Mouse (Mus musculus): Measurements from ENCODE around the gene Ezh1. TPM values are rescaled to one million over a fixed set of nuclear protein-coding genes. Genes with fewer than 3 reads are reported as not detected.
"Not testable (repeated sequence)": the region's sequence is repeated elsewhere in the genome, so short reads cannot be mapped to it uniquely, and the experiment has no call there.

The Ezh1 gene
- polyA plus RNA-seq, 1 experiment from 2014 or later: 12.7 TPM

DNA sequence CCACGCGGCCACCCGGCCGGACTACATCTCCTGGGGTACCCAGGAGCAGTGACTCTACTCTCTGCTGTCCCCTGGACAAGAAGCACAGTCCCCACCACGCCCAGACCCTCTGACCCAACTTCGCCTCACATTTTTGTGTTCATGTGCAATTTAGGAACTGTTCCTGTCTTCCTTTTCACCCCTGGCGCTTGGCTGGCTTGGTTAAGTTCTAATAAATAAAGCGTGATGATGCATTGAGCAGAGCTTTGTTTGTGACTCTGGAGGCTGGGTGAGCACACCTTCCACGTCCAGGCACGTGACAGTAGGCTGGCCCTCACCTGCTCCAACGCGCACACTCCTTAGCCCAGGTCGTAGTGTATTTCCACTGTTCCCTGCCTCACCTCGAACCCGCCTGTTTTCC is 64.7 kb downstream of the Ezh1 start:
- WGBS: 83% methylated on average over 15 of the region's 15 CpGs
- no peak overlapping the region for H3K4me2 ChIP-seq (ENCODE audit: low read depth, severe bottlenecking)
- ATAC-seq (ENCODE audit: insufficient number of reproducible peaks, low FRiP score, low TSS enrichment, low read depth) (no peak), DNase-seq (ENCODE audit: low spot score) (no peak)
- H3K9me3 ChIP-seq (ENCODE audit: control insufficient read depth, low read length): no peaks in the 10 kb centered on the region
- peaks cover 16% of the 10 kb centered on the region for H3K4me1 ChIP-seq (ENCODE audit: control insufficient read depth, insufficient read depth, low read length)
- H3K36me3 ChIP-seq (ENCODE audit: control insufficient read depth, insufficient read depth, low read length): no peaks in the 10 kb centered on the region
- peaks cover 50% of the 10 kb centered on the region for H3K27me3 ChIP-seq (ENCODE audit: control insufficient read depth, insufficient read depth, low read length)
- H3K27ac ChIP-seq (replicated peaks; ENCODE audit: low read depth, low read length): no peak overlapping the region
- no peak overlapping the region for H3K9ac ChIP-seq (ENCODE audit: low read length)
- H3K4me3 ChIP-seq (ENCODE audit: low read depth, low read length): no peak overlapping the region

DNA sequence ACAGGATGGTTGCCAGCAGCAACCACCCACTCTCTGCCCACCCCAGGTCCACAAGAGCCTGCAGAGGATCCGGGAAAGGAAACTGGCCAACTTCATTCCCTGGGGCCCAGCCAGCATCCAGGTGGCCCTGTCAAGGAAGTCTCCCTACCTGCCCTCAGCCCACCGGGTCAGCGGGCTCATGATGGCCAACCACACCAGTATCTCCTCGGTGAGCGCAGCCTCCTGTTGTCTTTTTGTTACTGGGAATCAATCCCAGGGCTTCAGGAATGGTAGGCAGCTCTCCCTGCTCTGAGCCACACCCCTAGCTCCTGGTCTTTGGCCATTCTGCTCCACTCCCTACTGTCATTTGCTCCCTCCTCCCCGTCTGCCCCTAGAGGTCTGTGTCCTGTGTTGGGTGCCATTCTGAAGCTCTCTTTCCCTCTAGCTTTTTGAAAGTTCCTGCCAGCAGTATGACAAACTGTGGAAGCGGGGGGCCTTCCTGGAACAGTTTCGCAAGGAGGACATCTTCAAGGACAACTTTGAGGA is 65.2 kb downstream of the Ezh1 start:
- H3K27ac ChIP-seq (replicated peaks; ENCODE audit: low read depth, low read length); H3K9ac ChIP-seq (ENCODE audit: low read length); H3K9me3 ChIP-seq (ENCODE audit: control insufficient read depth, low read length); DNase-seq (ENCODE audit: low spot score); ATAC-seq (ENCODE audit: insufficient number of reproducible peaks, low FRiP score, low TSS enrichment, low read depth); H3K36me3 ChIP-seq (ENCODE audit: control insufficient read depth, insufficient read depth, low read length); H3K4me2 ChIP-seq (ENCODE audit: low read depth, severe bottlenecking); H3K4me3 ChIP-seq (ENCODE audit: low read depth, low read length): not testable (repeated sequence)
- Histone ChIP-seq H3K27me3 (ENCODE audit: control insufficient read depth, insufficient read depth, low read length) (peaks cover 45% of the 10 kb centered on the region), H3K4me1 (ENCODE audit: control insufficient read depth, insufficient read depth, low read length) (peaks cover 19% of the 10 kb centered on the region)
- WGBS: 76% methylated on average over 5 of the region's 8 CpGs

DNA sequence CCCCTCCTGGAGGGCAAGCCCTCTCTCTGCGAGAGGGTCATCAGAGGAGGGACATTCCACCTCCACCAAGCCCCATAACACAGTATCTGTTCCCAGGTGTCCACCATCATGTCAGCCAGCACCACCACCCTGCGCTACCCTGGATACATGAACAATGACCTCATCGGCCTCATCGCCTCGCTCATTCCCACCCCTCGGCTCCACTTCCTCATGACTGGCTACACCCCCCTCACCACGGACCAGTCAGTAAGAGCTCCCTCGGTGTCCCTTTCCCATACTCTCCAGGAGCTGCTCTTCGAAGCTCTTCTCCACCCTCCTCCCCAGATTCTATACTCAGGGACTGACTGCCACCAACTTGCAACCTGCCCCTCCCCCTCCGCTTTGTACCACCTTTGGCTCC is 66.1 kb downstream of the Ezh1 start:
- H3K36me3 ChIP-seq (ENCODE audit: control insufficient read depth, insufficient read depth, low read length); H3K4me2 ChIP-seq (ENCODE audit: low read depth, severe bottlenecking); H3K9me3 ChIP-seq (ENCODE audit: control insufficient read depth, low read length); H3K27ac ChIP-seq (replicated peaks; ENCODE audit: low read depth, low read length); H3K4me3 ChIP-seq (ENCODE audit: low read depth, low read length); ATAC-seq (ENCODE audit: insufficient number of reproducible peaks, low FRiP score, low TSS enrichment, low read depth); DNase-seq (ENCODE audit: low spot score); H3K9ac ChIP-seq (ENCODE audit: low read length): not testable (repeated sequence)
- peaks cover 37% of the 10 kb centered on the region for H3K27me3 ChIP-seq (ENCODE audit: control insufficient read depth, insufficient read depth, low read length)
- 74% methylated on average over 8 of the region's 10 CpGs for WGBS
- peaks cover 21% of the 10 kb centered on the region for H3K4me1 ChIP-seq (ENCODE audit: control insufficient read depth, insufficient read depth, low read length)

DNA sequence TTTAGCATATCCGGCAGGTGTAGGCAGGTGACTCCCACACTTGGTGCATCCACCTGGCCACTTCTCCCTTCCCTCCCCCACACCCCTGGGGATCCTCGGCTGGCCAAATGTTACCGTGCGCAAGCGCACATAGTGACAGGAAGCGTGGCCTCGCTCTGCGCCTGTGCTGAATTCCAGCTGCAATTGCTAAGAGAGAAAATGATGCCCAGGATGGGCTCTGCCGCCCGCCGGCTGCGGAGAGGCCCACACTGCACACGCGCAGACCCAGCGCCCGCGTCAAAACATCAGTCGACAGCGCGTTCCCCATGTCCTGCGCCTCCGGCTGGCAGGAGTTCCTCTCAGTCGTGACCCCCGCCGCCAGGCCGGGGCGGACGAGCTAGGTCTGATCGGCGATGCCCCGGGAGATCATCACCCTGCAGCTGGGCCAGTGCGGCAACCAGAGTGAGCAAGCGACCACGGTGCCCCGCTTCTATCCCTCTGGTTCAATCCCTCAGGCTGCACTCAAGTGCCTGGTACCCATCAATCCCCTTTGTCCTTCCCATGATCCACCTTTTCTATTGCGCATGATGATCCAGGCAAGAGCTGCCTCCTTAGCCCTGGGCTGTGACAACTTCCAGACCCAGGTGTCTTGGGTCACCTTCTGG is 70.4 kb downstream of the Ezh1 start, which contains the start of gene Tubg2:
Tubg2 (plus strand) TSS at position 180 of the 644 bp plus-strand sequence.
- Histone ChIP-seq H3K27ac (replicated peaks; ENCODE audit: low read depth, low read length) (no peak within 1 kb of the TSS), H3K36me3 (ENCODE audit: control insufficient read depth, insufficient read depth, low read length) (no peaks in the 10 kb centered on the region), H3K4me3 (ENCODE audit: low read depth, low read length) (peak within 1 kb of the TSS; percentile 41), H3K27me3 (ENCODE audit: control insufficient read depth, insufficient read depth, low read length) (no peaks in the 10 kb centered on the region), H3K9me3 (ENCODE audit: control insufficient read depth, low read length) (no peaks in the 10 kb centered on the region), H3K4me1 (ENCODE audit: control insufficient read depth, insufficient read depth, low read length) (peaks cover 8% of the 10 kb centered on the region; the same call in 1 of the 2 replicates), H3K4me2 (ENCODE audit: low read depth, severe bottlenecking) (peak within 1 kb of the TSS; percentile 80), H3K9ac (ENCODE audit: low read length) (peak within 1 kb of the TSS; percentile 62)
- 1% methylated on average over 36 of the region's 36 CpGs for WGBS
- peak; percentile 73 for DNase-seq (ENCODE audit: low spot score)
- ATAC-seq (ENCODE audit: insufficient number of reproducible peaks, low FRiP score, low TSS enrichment, low read depth): 0 out of 2 replicates have a peak, but pooled peaks have one; percentile 63

DNA sequence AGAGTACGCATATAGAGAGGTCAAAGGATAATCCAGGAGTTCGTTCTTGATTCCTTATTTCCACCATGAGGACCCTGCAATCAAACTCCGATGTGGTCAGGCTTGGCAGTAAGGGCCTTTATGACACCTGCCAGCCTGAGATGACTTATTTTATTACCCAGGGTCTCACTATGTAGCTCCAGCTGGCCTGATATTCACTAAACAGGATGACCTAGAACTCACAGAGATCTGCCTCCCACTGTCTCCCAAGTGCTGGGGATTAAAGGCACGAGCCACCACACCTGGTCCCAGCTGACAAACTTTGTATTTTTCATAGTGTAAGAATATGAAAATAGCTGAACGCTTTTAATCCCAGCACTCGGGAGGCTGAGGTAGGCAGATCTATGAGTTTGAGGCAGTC is 71.1 kb downstream of the Ezh1 start:
- H3K4me3 ChIP-seq (ENCODE audit: low read depth, low read length): no peak overlapping the region
- DNase-seq (ENCODE audit: low spot score) (no peak), ATAC-seq (ENCODE audit: insufficient number of reproducible peaks, low FRiP score, low TSS enrichment, low read depth) (no peak)
- H3K9me3 ChIP-seq (ENCODE audit: control insufficient read depth, low read length): no peaks in the 10 kb centered on the region
- H3K9ac ChIP-seq (ENCODE audit: low read length): no peak overlapping the region
- H3K4me2 ChIP-seq (ENCODE audit: low read depth, severe bottlenecking): no peak overlapping the region; the same call in 1 of the 2 replicates
- H3K27me3 ChIP-seq (ENCODE audit: control insufficient read depth, insufficient read depth, low read length): no peaks in the 10 kb centered on the region
- H3K27ac ChIP-seq (replicated peaks; ENCODE audit: low read depth, low read length): no peak overlapping the region
- H3K36me3 ChIP-seq (ENCODE audit: control insufficient read depth, insufficient read depth, low read length): no peaks in the 10 kb centered on the region
- 65% methylated on average over 6 of the region's 6 CpGs for WGBS
- peaks cover 8% of the 10 kb centered on the region; the same call in 1 of the 2 replicates for H3K4me1 ChIP-seq (ENCODE audit: control insufficient read depth, insufficient read depth, low read length)

DNA sequence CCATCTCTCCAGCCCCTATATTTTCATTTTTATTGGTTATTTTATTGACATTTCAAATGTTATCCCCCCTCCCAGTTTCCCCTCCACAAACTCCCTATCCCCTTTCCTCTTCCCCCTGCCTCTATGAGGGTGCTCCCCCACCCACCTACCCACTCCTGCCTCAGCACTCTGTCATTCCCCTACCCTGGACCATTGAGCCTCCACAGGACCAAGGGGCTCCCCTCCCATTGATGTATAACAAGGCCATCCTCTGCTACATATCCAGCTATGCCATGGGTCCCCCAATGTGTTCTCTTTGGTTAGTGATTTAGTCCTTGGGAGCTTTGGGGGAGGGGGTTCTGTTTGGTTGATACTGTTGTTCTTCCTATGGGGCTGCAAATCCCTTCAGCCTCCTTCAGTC is 71.6 kb downstream of the Ezh1 start:
- no peak for ATAC-seq (ENCODE audit: insufficient number of reproducible peaks, low FRiP score, low TSS enrichment, low read depth)
- no peak overlapping the region for H3K27ac ChIP-seq (replicated peaks; ENCODE audit: low read depth, low read length)
- H3K27me3 ChIP-seq (ENCODE audit: control insufficient read depth, insufficient read depth, low read length): no peaks in the 10 kb centered on the region

DNA sequence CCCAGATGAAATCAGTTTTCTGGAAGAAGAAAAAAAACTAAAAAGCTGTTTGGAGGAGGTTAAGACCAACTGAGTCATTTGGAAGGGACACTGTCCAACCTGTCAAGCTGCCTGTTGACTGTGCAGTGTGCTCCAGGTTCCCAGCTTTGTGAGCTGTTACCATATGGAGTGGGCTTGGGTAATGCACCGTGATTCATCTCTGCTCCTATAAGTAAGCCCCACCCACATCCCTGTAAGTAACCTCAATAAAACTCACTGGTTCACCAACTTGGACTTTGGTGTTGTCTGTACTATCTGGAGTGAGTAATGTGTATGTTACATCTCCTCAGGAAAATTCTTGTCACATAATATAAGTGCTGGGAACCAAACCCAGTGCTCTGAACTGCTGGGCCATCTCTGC is 73.4 kb downstream of the Ezh1 start:
- Histone ChIP-seq H3K36me3 (ENCODE audit: control insufficient read depth, insufficient read depth, low read length) (no peaks in the 10 kb centered on the region), H3K27me3 (ENCODE audit: control insufficient read depth, insufficient read depth, low read length) (no peaks in the 10 kb centered on the region), H3K4me2 (ENCODE audit: low read depth, severe bottlenecking) (no peak overlapping the region), H3K4me1 (ENCODE audit: control insufficient read depth, insufficient read depth, low read length) (peaks cover 17% of the 10 kb centered on the region), H3K9me3 (ENCODE audit: control insufficient read depth, low read length) (no peaks in the 10 kb centered on the region), H3K4me3 (ENCODE audit: low read depth, low read length) (no peak overlapping the region), H3K9ac (ENCODE audit: low read length) (no peak overlapping the region), H3K27ac (replicated peaks; ENCODE audit: low read depth, low read length) (no peak overlapping the region)
- 82% methylated on average over 1 of the region's 1 CpGs for WGBS
- ATAC-seq (ENCODE audit: insufficient number of reproducible peaks, low FRiP score, low TSS enrichment, low read depth): no peak
- no peak for DNase-seq (ENCODE audit: low spot score)

More for the DNA sequence above, 71.6 kb downstream of the Ezh1 start:
- Histone ChIP-seq H3K9me3 (ENCODE audit: control insufficient read depth, low read length) (no peaks in the 10 kb centered on the region), H3K4me2 (ENCODE audit: low read depth, severe bottlenecking) (no peak overlapping the region), H3K4me3 (ENCODE audit: low read depth, low read length) (no peak overlapping the region), H3K9ac (ENCODE audit: low read length) (no peak overlapping the region), H3K36me3 (ENCODE audit: control insufficient read depth, insufficient read depth, low read length) (no peaks in the 10 kb centered on the region), H3K4me1 (ENCODE audit: control insufficient read depth, insufficient read depth, low read length) (peaks cover 8% of the 10 kb centered on the region; the same call in 1 of the 2 replicates)
- DNase-seq (ENCODE audit: low spot score): no peak

DNA sequence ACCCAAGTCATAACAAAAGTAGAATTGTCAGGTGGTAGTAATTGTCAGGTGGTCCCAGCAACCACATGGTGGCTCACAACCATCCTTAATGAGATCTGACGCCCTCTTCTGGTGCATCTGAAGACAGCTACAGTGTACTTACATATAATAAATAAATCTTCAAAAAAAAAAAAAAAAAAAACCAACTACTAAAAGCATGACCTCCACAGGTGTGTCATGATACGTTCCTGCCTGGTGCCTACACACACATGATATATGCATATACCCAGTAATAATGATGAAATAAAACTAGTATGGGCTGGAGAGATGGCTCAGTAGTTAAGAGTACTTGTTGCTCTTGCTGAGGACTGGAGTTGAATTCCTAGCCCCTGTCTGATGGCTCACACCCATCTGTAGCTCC is 75.2 kb downstream of the Ezh1 start:
- peaks cover 16% of the 10 kb centered on the region for H3K4me1 ChIP-seq (ENCODE audit: control insufficient read depth, insufficient read depth, low read length)
- DNase-seq (ENCODE audit: low spot score) (no peak), ATAC-seq (ENCODE audit: insufficient number of reproducible peaks, low FRiP score, low TSS enrichment, low read depth) (no peak)
- H3K9ac ChIP-seq (ENCODE audit: low read length): no peak overlapping the region
- no peaks in the 10 kb centered on the region for H3K9me3 ChIP-seq (ENCODE audit: control insufficient read depth, low read length)
- no peak overlapping the region for H3K27ac ChIP-seq (replicated peaks; ENCODE audit: low read depth, low read length)
- H3K27me3 ChIP-seq (ENCODE audit: control insufficient read depth, insufficient read depth, low read length): no peaks in the 10 kb centered on the region
- no peaks in the 10 kb centered on the region for H3K36me3 ChIP-seq (ENCODE audit: control insufficient read depth, insufficient read depth, low read length)
- H3K4me2 ChIP-seq (ENCODE audit: low read depth, severe bottlenecking): no peak overlapping the region
- H3K4me3 ChIP-seq (ENCODE audit: low read depth, low read length): no peak overlapping the region
- WGBS: 53% methylated on average over 2 of the region's 2 CpGs

All from limb, embryonic 11.5 days (tissue).